ENCODE assay signal across 8 mouse cellular contexts in genomic region chr5:34659686-34660590, GRCm38 (mm10). TPM values are rescaled to one million over a fixed set of nuclear protein-coding genes. Genes with fewer than 3 reads are reported as not detected.
DNase-seq lines count a peak whose midpoint lies in the region; ATAC-seq and TF ChIP-seq lines count a peak whose summit lies in the region.

Gene Nop14 (minus strand): TSS chr5:34660148.
Gene Grk4 (plus strand): TSS chr5:34660379.

- peak within 1 kb of the TSS; percentile 76 for H3K4me2 ChIP-seq in hindbrain, postnatal 0 days (ENCODE audit: low read depth, low read length)

- 1% methylated on average over 60 of the region's 60 CpGs for WGBS in hindbrain, postnatal 0 days

- H3K27me3 ChIP-seq in hindbrain, postnatal 0 days (ENCODE audit: insufficient read depth, low read length): no peaks in the 10 kb centered on the region

- DNase-seq in ZHBTc4 (ENCODE audit: low read depth, low spot score): peak; percentile 100
- DNase-seq in gastrocnemius, adult 2 months: peak; percentile 99
- DNase-seq in hindbrain, postnatal 0 days (ENCODE audit: low spot score): peak; percentile 100
- peak; percentile 99 for DNase-seq in left cerebral cortex, adult 2 months (ENCODE audit: extremely low spot score in 1 of 2, low spot score in 2 of 2)
- peak; percentile 99 to 100 for DNase-seq in right cerebral cortex, adult 2 months (ENCODE audit: low spot score in 2 of 2)
- DNase-seq in urinary bladder, postnatal 14 days (ENCODE audit: low spot score): peak; percentile 99

- H3K27ac ChIP-seq in gastrocnemius, adult 2 months: peak within 1 kb of the TSS; percentile 92
- peak within 1 kb of the TSS; percentile 79 for H3K27ac ChIP-seq in hindbrain, postnatal 0 days
- peak within 1 kb of the TSS; percentile 74 for H3K27ac ChIP-seq in left cerebral cortex, adult 2 months

- ATAC-seq in common myeloid progenitor, adult 5-6 weeks (replicated peaks; ENCODE audit: low read depth, poor library complexity, severe bottlenecking): peak; percentile 96
- peak; percentile 100 for ATAC-seq in hindbrain, postnatal 0 days
- peak; percentile 94 for ATAC-seq in megakaryocyte, adult 5-6 weeks (ENCODE audit: poor library complexity, severe bottlenecking)

- H3K9ac ChIP-seq in hindbrain, postnatal 0 days (replicated peaks; ENCODE audit: low read length): peak within 1 kb of the TSS; percentile 67

- H3K4me1 ChIP-seq in hindbrain, postnatal 0 days (ENCODE audit: insufficient read depth, low read length): no peaks in the 10 kb centered on the region

- H3K36me3 ChIP-seq in hindbrain, postnatal 0 days (ENCODE audit: insufficient read depth, low read length): peaks cover 15% of the 10 kb centered on the region

- peak; percentile 99; the same call in 1 of the 2 replicates for TF ChIP-seq CTCF in gastrocnemius, adult 2 months (IDR thresholded peaks at IDR 0.05)
- peak; percentile 90 for TF ChIP-seq CTCF in hindbrain, postnatal 0 days (IDR thresholded peaks at IDR 0.05; ENCODE audit: low read depth)
- TF ChIP-seq CTCF in left cerebral cortex, adult 2 months (IDR thresholded peaks at IDR 0.05): peak; percentile 98

- intact Hi-C loops in gastrocnemius, adult 2 months (cut with DNase I): loop anchor here (2.0 kb wide), 1 partner anchor 101 kb away; the partner anchor contains the start of gene Htt
- intact Hi-C loops in left cerebral cortex, adult 2 months (cut with DNase I): loop anchor here (1.0 kb wide), 1 partner anchor 101 kb away; the partner anchor contains the start of gene Htt

- peak within 1 kb of the TSS; percentile 92 for H3K4me3 ChIP-seq in gastrocnemius, adult 2 months
- peak within 1 kb of the TSS; percentile 77 for H3K4me3 ChIP-seq in hindbrain, postnatal 0 days (ENCODE audit: low read length)
- H3K4me3 ChIP-seq in left cerebral cortex, adult 2 months: peak within 1 kb of the TSS; percentile 78

- no peaks in the 10 kb centered on the region for H3K9me3 ChIP-seq in hindbrain, postnatal 0 days (ENCODE audit: low read length)

RNA-seq across cellular contexts. Expression of gene Nop14, which starts in this region (rescaled TPM):
- total RNA-seq in common myeloid progenitor, adult 5-6 weeks (2017): 72.9 and 76.4 TPM in 2 replicates
- total RNA-seq in gastrocnemius, adult 2 months (2021): 10 to 100 TPM; 14.6 to 15.2 TPM
- total RNA-seq in hindbrain, postnatal 0 days (2014; rRNA removed): 4.9 and 9.7 TPM in 2 replicates
- 20.0 and 20.2 TPM in 2 replicates for polyA plus RNA-seq in hindbrain, postnatal 0 days (2015; fragmentation: Nextera tagmentation; extraction: Ambion mirVana)
- total RNA-seq in left cerebral cortex, adult 2 months (2021): 10 to 100 TPM; 15.8 to 17.0 TPM
- 9.4 and 10.1 TPM in 2 replicates for total RNA-seq in megakaryocyte, adult 5-6 weeks (2015)
- total RNA-seq in megakaryocyte, adult 5-6 weeks (2017): 15.6 and 19.2 TPM in 2 replicates

RNA-seq across cellular contexts. Expression of gene Grk4, which starts in this region (rescaled TPM):
- 0.91 and 0.92 TPM in 2 replicates for total RNA-seq in common myeloid progenitor, adult 5-6 weeks (2017)
- 1 to 10 TPM; 1.0 to 4.2 TPM for total RNA-seq in gastrocnemius, adult 2 months (2021)
- total RNA-seq in hindbrain, postnatal 0 days (2014; rRNA removed): 0.93 and 2.1 TPM in 2 replicates
- polyA plus RNA-seq in hindbrain, postnatal 0 days (2015; fragmentation: Nextera tagmentation; extraction: Ambion mirVana): 5.1 and 5.3 TPM in 2 replicates
- 1 to 10 TPM; 3.6 to 4.0 TPM for total RNA-seq in left cerebral cortex, adult 2 months (2021)
- 1.6 and 2.5 TPM in 2 replicates for total RNA-seq in megakaryocyte, adult 5-6 weeks (2015)
- 3.3 and 3.9 TPM in 2 replicates for total RNA-seq in megakaryocyte, adult 5-6 weeks (2017)

Comparison
In these comparisons a context has a peak if more than half of its experiments do, and no peak if none do; other contexts are left out.
1. Peak in every context shown above with its lines: DNase-seq, ATAC-seq, H3K4me3 ChIP-seq and H3K27ac ChIP-seq.